Mouse (Mus musculus) kidney, embryonic 14.5 days (tissue): ENCODE results near the gene Psmc5. TPM values are rescaled to one million over a fixed set of nuclear protein-coding genes. Genes with fewer than 3 reads are reported as not detected.

Experiments used
- ATAC-seq: fragments of 200-750 bp; cut with Nextera tagmentation; 2 replicates; pipeline ENCODE4 v1.8.0; 2017; ENCODE audit warnings: moderate number of reproducible peaks, mild to moderate bottlenecking, moderate TSS enrichment, moderate library complexity; ENCODE audit not compliant: low FRiP score, low TSS enrichment
- H3K27ac ChIP-seq: fragments of 300-500 bp; sonication (generic); 2 replicates; pipeline ENCODE4 v1.5.1; 2014; ENCODE audit warnings: low read depth, mild to moderate bottlenecking, low read length, moderate library complexity, mixed read lengths
- H3K27me3 ChIP-seq: fragments of 300-500 bp; sonication (generic); 2 replicates; pipeline ENCODE4 v1.6.1; 2014; ENCODE audit warnings: mild to moderate bottlenecking, low read length; ENCODE audit not compliant: control insufficient read depth, insufficient read depth
- H3K36me3 ChIP-seq: fragments of 300-500 bp; sonication (generic); 2 replicates; pipeline ENCODE4 v1.6.1; 2014; ENCODE audit warnings: low read length, mixed read lengths; ENCODE audit not compliant: control insufficient read depth, insufficient read depth
- H3K4me1 ChIP-seq: fragments of 300-500 bp; sonication (generic); 2 replicates; pipeline ENCODE4 v1.6.1; 2014; ENCODE audit warnings: low read length, mixed read lengths; ENCODE audit not compliant: control insufficient read depth, insufficient read depth
- H3K4me2 ChIP-seq: fragments of 300-500 bp; sonication (generic); replicated peaks from 2 replicates; pipeline ENCODE4 v1.6.1; 2014; ENCODE audit warnings: low read depth, mild to moderate bottlenecking, low read length
- H3K4me3 ChIP-seq: fragments of 300-500 bp; sonication (generic); 2 replicates; pipeline ENCODE4 v1.5.1; 2014; ENCODE audit warnings: mild to moderate bottlenecking, low read length
- H3K9ac ChIP-seq: fragments of 300-500 bp; sonication (generic); 2 replicates; pipeline ENCODE4 v1.6.1; 2014; ENCODE audit warnings: low read depth, mild to moderate bottlenecking, low read length, moderate library complexity
- H3K9me3 ChIP-seq: fragments of 300-500 bp; sonication (generic); 2 replicates; pipeline ENCODE4 v1.6.1; 2016; ENCODE audit warnings: low read length; ENCODE audit not compliant: control insufficient read depth
- WGBS: fragments of 180-500 bp; shearing (Covaris S2); extraction: QIAGEN DNeasy Blood & Tissue Kit; methylation state at CpG from one replicate; pipeline ENCODE4 v1.1.7; 2014; 5-methylcytosine and 5-hydroxymethylcytosine counted together
- polyA plus RNA-seq: library from polyadenylated mRNA; unstranded; fragments of >200 nt; fragmentation: Nextera tagmentation; extraction: Ambion mirVana; gene quantifications from 2 replicates; pipeline ENCODE4 v1.2.1, GENCODE M21; 2014

The Psmc5 gene
- polyA plus RNA-seq, 1 experiment from 2014 or later, result 303 TPM

DNA sequence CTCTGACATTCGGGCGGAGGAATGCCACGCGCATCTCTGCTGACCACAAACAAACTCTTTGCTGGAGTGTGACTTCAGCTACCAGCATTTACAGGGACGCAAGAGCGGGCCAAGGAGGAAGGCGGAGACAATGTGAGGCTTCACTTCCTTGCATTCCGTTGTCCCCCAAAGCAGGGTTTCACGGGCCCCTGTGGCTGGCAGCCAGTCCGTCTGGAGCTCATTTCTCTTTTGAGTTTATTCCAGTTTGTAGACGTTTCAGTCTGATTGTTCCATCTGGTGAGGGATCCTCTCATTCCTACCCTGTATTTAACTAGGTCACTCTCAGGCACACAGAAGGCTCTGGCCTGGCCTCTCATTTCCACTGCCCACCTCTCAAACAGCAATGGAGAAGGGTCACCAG, 31.0 kb downstream of the Psmc5 start:
- Histone ChIP-seq H3K27ac (no peak overlapping the region), H3K4me2 (no peak overlapping the region), H3K4me1 (no peaks in the 10 kb centered on the region), H3K9me3 (no peaks in the 10 kb centered on the region), H3K4me3 (no peak overlapping the region), H3K27me3 (no peaks in the 10 kb centered on the region), H3K36me3 (no peaks in the 10 kb centered on the region), H3K9ac (no peak overlapping the region)
- no peak for ATAC-seq
- 75% methylated on average over 11 of the region's 11 CpGs for WGBS

DNA sequence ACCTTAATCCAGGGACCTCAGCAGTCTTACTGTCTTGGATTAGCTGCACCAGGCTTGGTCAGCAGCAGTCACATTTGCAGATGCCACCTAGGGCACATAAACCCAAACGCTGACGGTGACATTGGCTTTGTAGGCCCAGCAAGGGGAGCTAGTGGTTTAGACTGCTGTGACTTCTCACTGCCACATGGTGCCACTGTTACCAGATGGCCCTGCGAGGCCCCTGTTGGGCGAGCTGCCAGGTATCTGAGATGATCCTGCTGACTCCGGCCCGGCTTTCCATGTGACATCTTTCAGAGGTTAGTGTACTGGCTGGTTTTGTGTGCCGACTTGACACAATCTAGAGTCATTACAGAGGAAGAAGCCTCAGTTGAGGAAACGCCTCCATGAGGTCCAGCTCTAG, 33.4 kb downstream of the Psmc5 start:
- H3K4me3 ChIP-seq, result no peak overlapping the region
- no peaks in the 10 kb centered on the region for H3K9me3 ChIP-seq
- no peaks in the 10 kb centered on the region for H3K36me3 ChIP-seq
- H3K27ac ChIP-seq, result no peak overlapping the region
- no peak overlapping the region for H3K9ac ChIP-seq
- no peaks in the 10 kb centered on the region for H3K27me3 ChIP-seq
- no peak for ATAC-seq
- 59% methylated on average over 8 of the region's 8 CpGs for WGBS
- H3K4me2 ChIP-seq, result no peak overlapping the region
- H3K4me1 ChIP-seq, result no peaks in the 10 kb centered on the region

DNA sequence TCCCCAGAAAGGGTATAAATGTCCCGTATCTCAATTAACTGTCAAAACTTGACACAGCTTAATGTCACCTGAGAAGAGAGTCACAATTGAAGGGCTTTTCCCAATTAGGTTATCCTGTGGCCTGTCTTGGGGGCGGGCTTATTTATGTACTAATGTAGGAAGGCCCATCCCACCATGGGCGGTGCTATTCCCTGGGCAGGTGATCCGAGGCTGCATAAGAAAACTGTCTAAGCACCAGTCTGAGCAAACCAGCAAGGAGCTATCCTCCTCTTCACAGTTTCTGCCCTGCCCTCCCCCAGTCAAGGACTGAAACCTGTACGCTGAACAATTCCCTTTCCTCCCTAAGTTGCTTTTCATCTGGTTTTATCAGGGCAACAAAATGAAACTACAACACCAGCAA, 34.4 kb downstream of the Psmc5 start:
- Histone ChIP-seq H3K9ac (no peak overlapping the region), H3K27ac (no peak overlapping the region), H3K4me2 (no peak overlapping the region), H3K9me3 (no peaks in the 10 kb centered on the region), H3K4me1 (no peaks in the 10 kb centered on the region), H3K4me3 (no peak overlapping the region), H3K36me3 (no peaks in the 10 kb centered on the region), H3K27me3 (no peaks in the 10 kb centered on the region)
- 87% methylated on average over 5 of the region's 5 CpGs for WGBS
- no peak for ATAC-seq

DNA sequence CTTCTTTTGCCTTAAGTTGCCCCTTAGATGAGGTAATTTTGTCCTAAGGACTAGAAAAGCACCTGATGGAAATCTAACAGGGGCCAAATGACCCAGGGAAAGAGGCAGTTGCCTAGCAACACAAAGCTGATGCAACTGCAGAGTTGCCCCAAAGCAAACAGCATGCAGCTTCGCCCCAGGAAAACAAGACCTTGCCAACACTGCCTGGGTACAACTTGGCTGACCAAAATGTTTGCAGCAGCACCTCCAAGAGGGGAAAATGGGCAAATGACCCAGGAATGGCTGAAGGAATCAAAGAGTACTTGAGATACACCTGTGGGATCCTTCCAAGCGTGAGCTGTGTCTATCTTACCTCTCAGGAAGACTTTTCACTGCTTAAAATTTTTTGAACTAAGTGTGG, 35.9 kb downstream of the Psmc5 start:
- H3K36me3 ChIP-seq, result no peaks in the 10 kb centered on the region
- no peak for ATAC-seq
- H3K4me3 ChIP-seq, result no peak overlapping the region
- H3K9me3 ChIP-seq, result no peaks in the 10 kb centered on the region
- H3K9ac ChIP-seq, result no peak overlapping the region
- WGBS, result 89% methylated on average over 2 of the region's 2 CpGs
- no peak overlapping the region for H3K4me2 ChIP-seq
- no peaks in the 10 kb centered on the region for H3K27me3 ChIP-seq
- H3K4me1 ChIP-seq, result no peaks in the 10 kb centered on the region
- no peak overlapping the region for H3K27ac ChIP-seq

GRCm38 (mm10) chr11:106301765-106302164, 45.8 kb downstream of the Psmc5 start, which contains the start of gene Gh:
TSS of gene Gh (minus strand) at chr11:106301865.
- Histone ChIP-seq H3K4me3 (no peak within 1 kb of the TSS), H3K9ac (no peak within 1 kb of the TSS), H3K4me1 (no peaks in the 10 kb centered on the region), H3K9me3 (no peaks in the 10 kb centered on the region), H3K27ac (no peak within 1 kb of the TSS), H3K27me3 (no peaks in the 10 kb centered on the region), H3K36me3 (no peaks in the 10 kb centered on the region), H3K4me2 (no peak within 1 kb of the TSS)
- no peak for ATAC-seq
- 84% methylated on average over 9 of the region's 9 CpGs for WGBS

GRCm38 (mm10) chr11:106302634-106303033, 46.7 kb downstream of the Psmc5 start:
- H3K9ac ChIP-seq, result no peak overlapping the region
- no peak overlapping the region for H3K27ac ChIP-seq
- ATAC-seq, result peak; percentile 71
- H3K9me3 ChIP-seq, result no peaks in the 10 kb centered on the region
- no peaks in the 10 kb centered on the region for H3K4me1 ChIP-seq
- no peak overlapping the region for H3K4me3 ChIP-seq
- 9% methylated on average over 2 of the region's 2 CpGs for WGBS
- H3K4me2 ChIP-seq, result no peak overlapping the region
- H3K27me3 ChIP-seq, result no peaks in the 10 kb centered on the region
- H3K36me3 ChIP-seq, result no peaks in the 10 kb centered on the region

DNA sequence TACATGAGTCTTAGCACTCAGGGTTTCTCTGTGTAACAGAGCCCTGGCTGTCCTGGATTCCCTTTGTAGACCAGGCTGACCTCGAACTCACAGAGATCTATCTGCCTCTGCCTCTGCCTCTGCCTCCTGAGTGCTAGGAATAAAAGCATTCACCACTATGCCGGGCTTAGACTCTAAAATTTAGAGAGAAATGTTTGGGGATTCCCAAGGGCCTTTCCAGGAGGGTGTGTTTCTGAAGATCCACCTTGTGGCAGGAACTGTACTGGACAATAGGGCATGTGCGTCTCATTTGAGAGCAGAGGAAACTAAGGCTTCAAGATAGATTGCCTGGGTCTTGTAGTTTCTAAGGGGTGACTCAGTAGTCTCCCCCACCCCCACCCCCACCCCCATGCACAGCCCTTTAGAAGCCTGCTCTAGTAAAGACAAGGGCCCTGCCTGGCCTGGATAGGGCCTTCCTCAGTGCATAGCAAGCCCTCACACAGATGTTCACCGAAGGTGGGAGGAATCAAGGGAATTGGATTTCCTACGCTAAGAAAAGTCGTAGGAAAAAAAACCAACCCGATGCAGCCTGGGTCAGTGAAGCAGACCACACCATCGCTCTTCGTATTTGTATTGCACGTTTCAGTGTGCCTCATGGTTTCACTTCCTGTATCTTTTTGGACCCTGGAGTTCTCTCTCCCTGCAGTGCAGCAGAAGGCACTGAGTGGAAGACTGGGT, 49.6 kb downstream of the Psmc5 start:
- H3K9ac ChIP-seq, result no peak overlapping the region
- ATAC-seq, result peak; percentile 22; the same call in 1 of the 2 replicates
- H3K4me1 ChIP-seq, result 0 out of 2 replicates have a peak, but pooled peaks cover 6% of the 10 kb centered on the region
- H3K4me3 ChIP-seq, result no peak overlapping the region
- H3K27ac ChIP-seq, result no peak overlapping the region
- no peaks in the 10 kb centered on the region for H3K9me3 ChIP-seq
- WGBS, result 60% methylated on average over 10 of the region's 10 CpGs
- H3K4me2 ChIP-seq, result no peak overlapping the region
- no peaks in the 10 kb centered on the region for H3K36me3 ChIP-seq
- H3K27me3 ChIP-seq, result no peaks in the 10 kb centered on the region

DNA sequence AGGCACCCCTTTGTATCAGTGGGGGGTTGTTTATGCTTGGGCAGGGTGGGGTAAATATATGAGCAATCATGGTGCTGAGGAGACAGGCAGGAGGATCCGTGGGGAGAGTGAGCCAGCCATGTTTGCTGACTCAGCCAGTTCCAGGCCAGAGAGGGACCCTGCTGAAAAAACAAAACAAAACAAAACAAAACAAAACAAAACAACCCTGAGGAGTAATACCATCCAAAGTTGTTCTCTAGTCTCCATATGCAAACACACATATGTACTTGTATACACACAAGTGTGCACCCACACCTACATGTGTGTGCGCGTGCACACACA, 50.1 kb downstream of the Psmc5 start:
- no peak overlapping the region for H3K27ac ChIP-seq
- H3K4me1 ChIP-seq, result 0 out of 2 replicates have a peak, but pooled peaks cover 6% of the 10 kb centered on the region
- H3K36me3 ChIP-seq, result no peaks in the 10 kb centered on the region
- H3K4me2 ChIP-seq, result no peak overlapping the region
- no peak for ATAC-seq
- H3K27me3 ChIP-seq, result no peaks in the 10 kb centered on the region
- WGBS, result 78% methylated on average over 3 of the region's 3 CpGs
- no peak overlapping the region for H3K4me3 ChIP-seq
- no peak overlapping the region for H3K9ac ChIP-seq
- no peaks in the 10 kb centered on the region for H3K9me3 ChIP-seq

- H3K27ac ChIP-seq, result no peak overlapping the region
- no peak overlapping the region for H3K9ac ChIP-seq
- no peaks in the 10 kb centered on the region for H3K9me3 ChIP-seq
- H3K4me3 ChIP-seq, result no peak overlapping the region
- H3K36me3 ChIP-seq, result no peaks in the 10 kb centered on the region
- H3K4me2 ChIP-seq, result no peak overlapping the region
- 0 out of 2 replicates have a peak, but pooled peaks cover 6% of the 10 kb centered on the region for H3K4me1 ChIP-seq
- ATAC-seq, result no peak
- 86% methylated on average over 9 of the region's 9 CpGs for WGBS
- no peaks in the 10 kb centered on the region for H3K27me3 ChIP-seq
These were observed 50.8 kb downstream of the Psmc5 start for GRCm38 (mm10) chr11:106306758-106307157.
